Mouse (Mus musculus) liver, adult 2 months (tissue): ENCODE data around the gene Twistnb.

Source experiments
- CTCF ChIP-seq: fragments of 200-500 bp; IDR thresholded peaks from 2 replicates; pipeline ENCODE4 v1.5.1; 2011; ENCODE audit warnings: low read depth, low read length, control low read depth
- POLR2A ChIP-seq: fragments of 200-500 bp; IDR thresholded peaks from 2 replicates; pipeline ENCODE4 v1.6.1; 2011; ENCODE audit warnings: low read length, control low read depth; ENCODE audit not compliant: insufficient read depth; ENCODE audit errors: extremely low read depth

- TF ChIP-seq POLR2A (peak; percentile 56; the same call in 1 of the 2 replicates), CTCF (peak; percentile 52)
These were observed at the start of gene Twistnb for GRCm38 (mm10) chr12:33429387-33430160.
